Mouse (Mus musculus) C2C12 (cell line): ENCODE results near the gene Csmd2. TPM values are rescaled to one million over a fixed set of nuclear protein-coding genes. Genes with fewer than 3 reads are reported as not detected.

Experiments
- H3K27me3 ChIP-seq: one replicate; pipeline ENCODE4 v1.6.1; 2011; ENCODE audit not compliant: control insufficient read depth, insufficient read depth, insufficient read length
- H3K36me3 ChIP-seq: one replicate; pipeline ENCODE4 v1.6.1; 2011; ENCODE audit not compliant: control insufficient read depth, insufficient read depth
- H3K4me3 ChIP-seq: one replicate; pipeline ENCODE4 v1.5.1; 2011; ENCODE audit warnings: mild to moderate bottlenecking, control low read depth; ENCODE audit not compliant: poor library complexity, insufficient read depth, severe bottlenecking
- H3K79me2 ChIP-seq: one replicate; pipeline ENCODE4 v1.6.1; 2011; ENCODE audit not compliant: control insufficient read depth, insufficient read depth
- H3K79me3 ChIP-seq: one replicate; pipeline ENCODE4 v1.6.1; 2011; ENCODE audit warnings: low read depth, control low read depth
- H3ac ChIP-seq: one replicate; pipeline ENCODE3; 2011; ENCODE audit warnings: low read depth; ENCODE audit not compliant: control insufficient read depth, insufficient read length
- CEBPB ChIP-seq: IDR thresholded peaks from one replicate; pipeline ENCODE4 v1.6.1; 2011; ENCODE audit warnings: low read depth, mild to moderate bottlenecking, control low read depth, moderate library complexity
- CTCF ChIP-seq: IDR thresholded peaks from one replicate; pipeline ENCODE4 v1.5.1; 2011; ENCODE audit not compliant: control insufficient read depth, insufficient read depth, insufficient read length
- FOSL1 ChIP-seq: IDR thresholded peaks from one replicate; pipeline ENCODE4 v1.8.0; 2011; ENCODE audit warnings: mild to moderate bottlenecking, low read length; ENCODE audit not compliant: poor library complexity, insufficient read depth, severe bottlenecking
- MAX ChIP-seq: IDR thresholded peaks from one replicate; pipeline ENCODE4 v1.6.1; 2011; ENCODE audit warnings: mild to moderate bottlenecking, control low read depth
- MYOD1 ChIP-seq: IDR thresholded peaks from one replicate; pipeline ENCODE4 v1.6.1; 2011; ENCODE audit warnings: low read depth; ENCODE audit not compliant: control insufficient read depth, insufficient read length
- MYOG ChIP-seq: IDR thresholded peaks from one replicate; pipeline ENCODE4 v1.6.1; 2011; ENCODE audit not compliant: control insufficient read depth, insufficient read length; ENCODE audit errors: extremely low read depth
- USF1 ChIP-seq: IDR thresholded peaks from one replicate; pipeline ENCODE4 v1.6.1; 2011; ENCODE audit warnings: low read depth, mild to moderate bottlenecking, control low read depth, moderate library complexity
- polyA plus RNA-seq: library from polyadenylated mRNA; unstranded; fragments of >200 nt; fragmentation: generic; extraction: Trizol; gene quantifications from one replicate; pipeline ENCODE4 v1.2.1, GENCODE M21; 2012; ENCODE audit warnings: missing spikeins

The Csmd2 gene
- polyA plus RNA-seq, 1 experiment = not detected

DNA sequence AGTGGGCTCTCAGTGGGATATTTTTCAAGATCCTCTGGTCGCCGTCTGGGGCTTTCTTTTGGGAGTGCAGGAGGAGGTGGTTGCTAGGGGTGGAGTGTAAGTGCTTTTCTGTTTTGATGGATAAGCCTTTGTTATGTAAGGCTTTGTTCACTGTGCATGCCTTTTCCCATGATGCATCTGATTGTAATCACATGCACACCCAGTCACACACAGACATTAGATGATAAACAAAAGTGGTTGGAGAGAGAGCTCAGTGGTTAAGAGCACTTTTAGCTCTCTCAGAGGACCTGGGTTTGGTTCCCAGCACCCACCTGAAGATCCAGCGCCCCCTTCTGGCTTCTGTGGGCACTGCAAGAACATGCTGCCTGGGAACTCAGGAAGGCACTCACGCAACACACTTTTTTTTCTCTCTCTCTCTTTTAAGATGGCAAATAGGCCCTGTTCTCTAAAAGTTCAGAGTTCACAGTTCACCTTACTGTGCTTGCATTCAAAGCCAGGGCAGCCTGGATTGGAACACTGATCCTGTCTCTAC is 143.0 kb downstream of the Csmd2 start:
- Histone ChIP-seq H3ac (no peak overlapping the region), H3K79me3 (no peaks in the 10 kb centered on the region), H3K79me2 (no peaks in the 10 kb centered on the region), H3K27me3 (no peaks in the 10 kb centered on the region), H3K4me3 (no peak overlapping the region), H3K36me3 (no peaks in the 10 kb centered on the region)
- TF ChIP-seq MAX (no peak), MYOD1 (no peak), USF1 (no peak)

DNA sequence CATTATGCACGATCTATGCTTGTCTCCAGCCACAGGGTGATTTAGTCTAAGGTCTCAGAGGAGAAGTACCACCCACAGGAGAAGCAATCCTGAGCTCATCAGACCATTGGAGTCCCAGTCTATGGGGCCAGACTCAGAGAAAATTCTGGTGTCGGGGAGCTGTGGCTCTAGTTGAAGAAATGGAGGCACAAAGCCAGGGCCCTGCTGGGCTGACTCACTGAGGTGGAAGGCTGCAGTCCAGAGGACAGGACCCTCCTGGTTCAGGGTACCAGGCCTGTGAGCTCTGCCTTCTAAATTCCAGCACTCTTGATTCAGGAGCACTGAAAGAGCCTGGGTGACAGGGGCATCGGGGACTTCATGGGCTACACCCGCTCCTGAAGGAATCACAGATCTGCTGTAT is 144.0 kb downstream of the Csmd2 start:
- no peaks in the 10 kb centered on the region for H3K79me3 ChIP-seq
- H3ac ChIP-seq = no peak overlapping the region
- no peaks in the 10 kb centered on the region for H3K27me3 ChIP-seq
- no peak overlapping the region for H3K4me3 ChIP-seq
- TF ChIP-seq FOSL1 = no peak
- no peak for TF ChIP-seq CEBPB
- TF ChIP-seq USF1 = no peak
- TF ChIP-seq CTCF = no peak
- TF ChIP-seq MYOD1 = no peak
- no peak for TF ChIP-seq MYOG
- TF ChIP-seq MAX = no peak
- H3K36me3 ChIP-seq = no peaks in the 10 kb centered on the region
- H3K79me2 ChIP-seq = no peaks in the 10 kb centered on the region

DNA sequence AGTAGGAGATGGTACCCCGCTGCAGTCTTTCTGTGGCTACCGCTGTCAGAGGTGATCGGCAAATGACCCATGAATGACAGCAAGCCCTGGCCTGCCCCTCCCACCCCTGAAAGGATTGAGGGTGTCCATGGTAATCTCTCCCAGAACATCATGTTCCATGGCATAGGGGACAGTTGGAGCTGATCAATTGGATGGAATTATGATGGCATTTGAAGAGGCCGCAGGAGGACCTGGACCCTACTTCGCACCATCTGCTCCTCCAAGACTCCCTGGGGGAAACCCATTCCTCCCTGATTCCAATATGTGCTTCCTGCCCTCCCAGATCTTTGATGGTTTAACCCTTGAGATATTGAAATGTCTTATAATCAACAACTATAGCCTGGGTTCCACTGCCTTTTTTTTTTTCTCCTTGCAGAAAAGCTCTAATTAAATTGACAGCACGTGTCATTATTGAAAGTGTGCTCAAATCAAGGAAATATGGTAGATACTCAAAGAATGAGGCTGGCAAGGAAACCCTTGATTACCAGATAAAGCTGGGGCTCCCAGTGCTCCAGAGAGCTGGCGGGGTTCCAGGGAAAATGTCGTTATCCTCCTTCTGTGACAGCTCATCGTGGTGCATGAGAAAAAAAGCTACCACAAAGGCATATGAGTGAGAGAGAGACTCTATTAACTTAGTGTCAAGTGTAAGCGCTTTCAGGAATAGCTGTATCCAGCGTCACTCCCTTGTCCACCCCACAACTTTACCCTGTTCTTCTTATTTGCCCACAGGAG is 145.4 kb downstream of the Csmd2 start:
- H3K79me2 ChIP-seq = no peaks in the 10 kb centered on the region
- H3K36me3 ChIP-seq = no peaks in the 10 kb centered on the region
- no peak overlapping the region for H3ac ChIP-seq
- no peaks in the 10 kb centered on the region for H3K27me3 ChIP-seq
- no peaks in the 10 kb centered on the region for H3K79me3 ChIP-seq
- TF ChIP-seq CTCF (no peak), MYOG (no peak)
- H3K4me3 ChIP-seq = no peak overlapping the region

DNA sequence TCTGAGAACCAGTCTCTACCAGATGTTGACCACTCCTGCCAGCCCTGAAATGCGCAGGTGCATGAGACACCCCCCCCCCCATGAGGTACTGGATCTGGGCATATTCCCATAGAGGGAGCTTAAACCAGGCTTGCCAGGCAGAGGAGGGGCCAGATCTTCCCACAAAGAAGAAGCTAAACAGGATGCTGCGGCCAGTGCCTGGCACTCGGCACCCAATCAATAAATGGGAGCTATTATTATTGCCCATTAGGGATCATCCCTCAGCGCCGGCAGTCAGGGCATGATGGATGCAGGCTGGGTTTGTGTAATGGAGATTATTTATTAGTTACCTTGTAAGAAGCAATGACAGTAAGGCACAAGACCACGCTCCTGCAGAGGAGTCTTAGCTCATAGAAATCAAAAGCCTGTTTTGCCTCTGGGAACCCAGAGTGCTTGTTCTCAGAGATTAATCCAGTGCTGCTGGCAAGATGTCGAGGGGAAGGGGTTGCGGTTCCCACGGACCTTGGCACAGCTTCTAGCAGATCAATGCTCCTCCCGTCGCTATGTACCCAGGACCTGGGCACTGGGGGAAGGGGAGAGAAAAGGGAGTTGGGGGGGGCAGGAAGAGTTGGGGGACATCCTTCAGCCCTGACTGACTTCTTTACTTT is 146.8 kb downstream of the Csmd2 start:
- Histone ChIP-seq H3K79me3 (no peaks in the 10 kb centered on the region), H3K79me2 (no peaks in the 10 kb centered on the region)
- TF ChIP-seq CEBPB (no peak), MYOD1 (no peak), USF1 (no peak), MAX (no peak), CTCF (no peak), MYOG (no peak)

DNA sequence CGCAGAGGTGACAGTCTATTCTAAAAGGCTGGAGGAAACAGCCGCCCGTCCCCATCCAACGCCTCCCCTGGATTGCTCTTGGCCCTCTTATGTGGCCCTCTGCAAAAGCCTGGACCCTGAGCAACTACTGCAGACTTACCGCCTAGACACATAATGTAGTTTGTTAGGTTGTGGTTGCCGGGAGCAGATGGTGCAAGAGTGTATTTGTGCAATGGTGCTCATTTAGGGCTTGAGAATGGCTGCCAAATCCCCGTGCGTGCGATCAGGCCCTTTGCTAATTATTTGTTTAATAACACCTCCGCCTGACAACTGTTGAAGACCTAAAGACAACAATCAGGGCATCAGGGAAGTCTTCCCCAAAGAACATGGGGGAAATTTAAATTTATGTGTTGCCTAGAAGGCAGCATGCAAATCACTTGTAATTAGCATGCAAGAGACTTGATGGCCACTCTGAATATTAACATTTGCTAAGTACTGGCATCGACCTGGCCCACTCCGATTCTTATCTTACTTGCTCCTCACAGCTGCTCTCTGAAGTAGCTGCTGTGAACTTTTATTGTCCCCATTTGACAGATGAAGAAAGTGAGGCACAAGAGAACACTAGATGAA is 147.5 kb downstream of the Csmd2 start:
- H3K36me3 ChIP-seq = no peaks in the 10 kb centered on the region
- no peaks in the 10 kb centered on the region for H3K27me3 ChIP-seq
- H3K4me3 ChIP-seq = no peak overlapping the region
- TF ChIP-seq FOSL1 = no peak
- TF ChIP-seq MYOG = no peak
- H3K79me2 ChIP-seq = no peaks in the 10 kb centered on the region
- H3ac ChIP-seq = no peak overlapping the region
- H3K79me3 ChIP-seq = no peaks in the 10 kb centered on the region

More for the DNA sequence above, 146.8 kb downstream of the Csmd2 start:
- Histone ChIP-seq H3K36me3 (no peaks in the 10 kb centered on the region), H3K4me3 (no peak overlapping the region), H3ac (no peak overlapping the region), H3K27me3 (no peaks in the 10 kb centered on the region)

DNA sequence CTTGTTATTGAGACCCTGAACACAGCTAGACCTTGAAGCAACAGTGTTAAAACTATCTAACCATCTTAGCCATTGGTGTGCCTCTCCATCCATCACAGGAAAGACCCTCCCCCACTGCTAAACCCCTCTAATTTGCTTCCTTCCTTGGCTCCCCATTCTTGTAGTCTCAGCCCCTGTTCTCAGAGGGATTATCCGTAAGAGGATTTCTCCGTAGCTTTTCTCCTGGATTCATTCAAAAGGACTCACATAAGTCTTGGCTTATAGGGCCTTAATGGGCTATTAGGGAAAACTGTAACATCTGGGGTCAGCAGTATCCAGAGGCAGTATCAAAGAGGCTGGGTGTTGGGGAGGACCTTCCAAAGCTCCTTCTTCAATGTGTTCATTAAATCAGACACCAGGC is 152.3 kb downstream of the Csmd2 start:
- H3K36me3 ChIP-seq = no peaks in the 10 kb centered on the region
- no peak overlapping the region for H3ac ChIP-seq
- no peaks in the 10 kb centered on the region for H3K79me3 ChIP-seq
- H3K27me3 ChIP-seq = no peaks in the 10 kb centered on the region
- H3K4me3 ChIP-seq = no peak overlapping the region
- no peaks in the 10 kb centered on the region for H3K79me2 ChIP-seq
- no peak for TF ChIP-seq CTCF
- no peak for TF ChIP-seq FOSL1
- no peak for TF ChIP-seq MYOG
